Mouse (Mus musculus) left cerebral cortex, adult 8-10 months (tissue): ENCODE data around the gene Ciao1. TPM values are rescaled to one million over a fixed set of nuclear protein-coding genes. Genes with fewer than 3 reads are reported as not detected.
"Not testable (repeated sequence)": the region's sequence is repeated elsewhere in the genome, so short reads cannot be mapped to it uniquely, and the experiment has no call there.

Experiments used
- DNase-seq, 2 experiments: peaks; one replicate each; pipeline ENCODE4 v3.0.0; 2022; ENCODE audit warnings: low spot score in 2 of 2
- total RNA-seq, 4 experiments: library from RNA; stranded (reverse); gene quantifications; 2 replicates each; pipeline ENCODE4 v1.2.4; 2022

Ciao1 gene
- total RNA-seq, 4 experiments from 2014 or later = 75.5 to 84.2 (median 81.0) TPM

DNA sequence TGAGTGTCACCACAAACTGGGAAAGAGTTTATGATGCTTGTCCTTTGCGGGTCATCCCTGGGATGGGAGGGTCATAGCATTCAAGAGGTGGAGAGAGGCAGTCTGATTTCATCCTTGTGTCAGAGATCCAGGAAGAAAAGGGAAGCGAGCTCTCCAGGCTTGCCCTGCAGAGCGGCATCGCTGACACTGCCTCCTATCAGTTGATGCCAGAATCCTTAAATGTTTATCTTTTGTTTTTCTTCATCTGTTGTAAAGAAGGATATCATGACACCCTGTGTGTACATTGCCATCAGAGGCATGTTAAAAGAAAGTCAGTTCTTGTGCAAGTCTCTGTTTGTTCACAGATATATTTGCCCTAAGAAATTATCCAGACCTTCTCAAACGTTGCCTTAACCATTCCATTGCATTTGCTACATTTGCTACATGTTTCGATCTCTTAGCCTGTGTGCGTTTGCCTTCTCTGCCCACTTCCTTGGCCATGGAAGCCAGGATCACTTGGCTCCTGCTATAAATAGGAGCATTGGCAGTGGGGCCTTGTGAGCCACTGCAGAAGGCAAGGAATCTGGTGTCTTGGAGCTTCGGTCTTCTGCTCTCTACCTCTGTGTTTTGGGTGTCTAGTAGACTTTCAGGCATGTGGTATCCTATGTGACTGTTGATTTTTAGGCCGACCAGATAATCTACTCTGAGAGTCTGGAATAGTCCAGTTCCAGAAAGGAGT lies 2.8 kb upstream of the Ciao1 start:
- no peak for DNase-seq

DNA sequence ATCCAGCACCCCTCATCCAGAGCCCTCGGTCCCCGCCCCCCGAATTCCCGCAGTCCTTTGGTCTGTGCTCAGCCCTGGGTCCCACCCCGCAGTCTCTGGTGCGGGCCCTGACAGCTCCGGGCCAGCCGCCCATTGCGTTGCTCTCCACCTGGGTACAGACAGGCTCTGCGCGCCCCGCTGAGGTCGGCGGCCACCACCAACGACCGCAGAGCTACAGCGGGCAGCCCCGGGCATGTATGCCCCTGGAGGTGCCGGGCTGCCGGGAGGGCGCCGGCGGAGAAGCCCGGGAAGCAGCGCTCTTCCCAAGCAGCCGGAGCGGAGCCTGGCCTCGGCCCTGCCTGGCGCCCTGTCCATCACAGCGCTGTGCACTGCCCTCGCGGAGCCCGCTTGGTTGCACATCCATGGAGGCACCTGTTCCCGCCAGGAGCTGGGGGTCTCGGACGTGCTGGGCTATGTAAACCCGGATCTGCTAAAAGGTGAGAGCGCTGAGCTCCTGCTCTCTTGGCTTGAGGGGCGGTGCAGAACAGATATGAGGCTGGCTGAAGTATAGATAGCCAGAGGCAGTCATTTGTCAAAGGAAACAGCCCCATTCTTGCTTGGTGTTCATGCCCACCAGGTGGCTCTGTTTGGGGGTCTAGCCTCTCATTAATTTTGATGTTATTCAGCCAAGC lies 853 bp upstream of the Ciao1 start:
- peak; percentile 26 to 33 for DNase-seq

- DNase-seq = no peak
These were observed 7.6 kb downstream of the Ciao1 start for GRCm38 (mm10) chr2:127240065-127240464.

DNA sequence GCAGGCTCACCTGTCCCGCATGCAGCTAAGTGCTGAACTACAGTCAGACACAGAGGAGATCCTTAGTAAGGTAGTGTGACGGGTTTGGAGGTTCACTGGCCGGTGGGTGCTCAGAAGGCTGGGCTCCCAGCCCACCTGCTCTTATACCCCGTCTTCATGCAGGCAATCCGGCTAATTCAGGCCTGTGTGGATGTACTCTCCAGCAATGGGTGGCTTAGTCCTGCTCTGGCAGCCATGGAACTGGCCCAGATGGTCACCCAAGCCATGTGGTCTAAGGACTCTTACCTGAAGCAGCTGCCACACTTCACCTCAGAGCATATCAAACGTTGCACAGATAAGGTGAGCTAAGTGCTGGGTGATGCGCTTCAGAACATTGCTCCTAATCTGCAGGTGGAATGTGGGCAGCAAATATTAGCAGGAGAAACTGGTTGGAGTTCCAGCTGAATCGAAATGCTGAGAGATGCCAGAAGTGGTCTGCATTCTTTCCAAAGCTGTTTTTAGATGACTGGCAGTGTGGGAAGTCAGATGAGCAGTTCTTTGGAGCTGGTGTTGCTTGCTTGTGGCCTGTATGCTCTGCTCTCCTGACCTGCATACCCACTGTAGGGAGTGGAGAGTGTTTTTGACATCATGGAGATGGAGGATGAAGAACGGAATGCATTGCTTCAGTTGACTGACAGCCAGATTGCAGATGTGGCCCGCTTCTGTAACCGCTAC lies 9.6 kb downstream of the Ciao1 start:
- no peak for DNase-seq

GRCm38 (mm10) chr2:127225261-127225660 lies 22.4 kb downstream of the Ciao1 start:
- no peak for DNase-seq

DNA sequence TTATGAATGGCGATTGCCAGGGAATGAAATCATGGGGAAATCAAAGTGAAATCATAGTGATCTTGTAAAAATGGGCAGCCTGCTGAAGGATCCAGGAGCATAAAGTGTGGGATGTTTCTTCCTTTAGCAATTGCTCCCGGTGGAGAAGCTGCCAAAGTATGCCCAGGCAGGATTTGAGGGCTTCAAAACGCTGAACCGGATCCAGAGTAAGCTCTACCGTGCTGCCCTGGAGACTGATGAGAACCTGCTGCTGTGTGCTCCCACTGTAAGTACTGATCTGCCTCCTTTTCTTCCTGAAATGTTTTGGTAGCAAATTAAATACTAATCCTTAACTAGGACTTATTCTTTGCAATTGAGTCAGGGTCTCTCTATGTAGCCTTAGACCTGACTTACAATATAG lies 29.9 kb downstream of the Ciao1 start:
- no peak for DNase-seq

DNA sequence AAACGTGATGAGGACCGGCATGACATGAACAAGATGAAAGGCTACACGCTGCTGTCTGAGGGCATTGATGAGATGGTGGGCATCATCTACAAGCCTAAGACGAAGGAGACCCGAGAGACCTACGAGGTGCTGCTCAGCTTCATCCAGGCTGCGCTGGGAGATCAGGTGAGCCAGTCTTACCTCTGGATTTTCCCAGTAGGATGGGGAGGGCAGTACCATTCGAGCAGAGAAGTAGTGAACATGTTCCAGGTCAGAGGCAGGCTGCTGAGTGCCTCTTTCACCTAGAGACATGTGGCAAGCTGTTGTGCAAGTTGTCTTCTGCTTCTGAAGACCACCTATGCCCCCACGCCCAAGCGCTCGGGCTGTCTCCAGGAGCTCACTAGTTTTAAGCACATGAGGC lies 36.9 kb downstream of the Ciao1 start:
- no peak for DNase-seq

DNA sequence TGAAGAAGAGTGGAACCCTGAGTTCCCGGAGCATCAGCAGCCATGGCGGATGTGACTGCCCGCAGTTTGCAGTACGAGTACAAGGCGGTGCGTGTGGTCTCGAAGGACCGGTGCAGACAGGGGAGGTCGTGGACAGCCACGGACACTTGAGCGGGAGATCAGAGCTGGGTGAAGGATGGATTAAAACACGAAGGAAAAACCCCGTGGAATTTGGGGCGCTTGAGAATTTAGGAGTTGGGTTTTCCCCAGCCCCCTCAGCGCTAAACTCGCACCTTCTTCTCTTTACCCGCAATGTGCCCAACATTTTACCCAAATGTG lies 39.2 kb downstream of the Ciao1 start:
- no peak for DNase-seq

GRCm38 (mm10) chr2:127207547-127208451 lies 39.8 kb downstream of the Ciao1 start, which contains the start of the genes 1810024B03Rik and Snrnp200:
TSS of gene 1810024B03Rik (minus strand) at chr2:127208280.
TSS of gene Snrnp200 (plus strand) at chr2:127208386.
- DNase-seq = peak; percentile 91 to 94

GRCm38 (mm10) chr2:127206916-127207315 lies 40.7 kb downstream of the Ciao1 start:
- no peak for DNase-seq

DNA sequence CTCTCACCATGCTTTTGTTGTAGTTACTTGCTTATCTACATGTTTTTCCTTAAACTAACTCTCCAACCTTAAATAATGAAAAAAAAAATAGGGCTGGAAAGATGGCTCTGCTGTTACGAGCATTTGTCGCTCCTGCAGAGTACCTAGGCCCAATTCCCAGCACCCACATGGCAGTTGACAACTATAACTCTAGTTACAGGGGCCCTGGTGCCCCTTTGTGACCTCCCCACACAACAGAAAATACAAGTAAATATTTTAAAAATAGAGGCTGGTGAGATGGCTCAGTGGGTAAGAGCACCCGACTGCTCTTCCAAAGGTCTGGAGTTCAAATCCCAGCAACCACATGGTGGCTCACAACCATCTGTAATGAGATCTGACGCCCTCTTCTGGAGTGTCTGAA lies 41.7 kb downstream of the Ciao1 start:
- DNase-seq = not testable (repeated sequence)

GRCm38 (mm10) chr2:127204932-127205331 lies 42.7 kb downstream of the Ciao1 start:
- DNase-seq = peak in 1 of 2 experiments; percentile 23

Other genes starting within 250 kb of the Ciao1 start
- 10 to 100 TPM; 11.6 to 12.2 (median 11.8) TPM for gene Ap4e1, start 239.1 kb downstream of the Ciao1 start, total RNA-seq
- gene Blvra, start 177.2 kb downstream of the Ciao1 start, total RNA-seq = 10 to 100 TPM; 26.2 to 32.0 (median 29.1) TPM
- 1 to 10 TPM; 1.6 to 3.5 (median 3.1) TPM for gene Ncaph, start 113.9 kb downstream of the Ciao1 start, total RNA-seq
- gene Itpripl1, start 104.4 kb downstream of the Ciao1 start, total RNA-seq = 1 to 10 TPM; 1.9 to 5.1 (median 3.6) TPM
- 1 to 10 TPM in 2 of 4 experiments, under 1 TPM in 2; 0.75 to 1.4 (median 1.1) TPM for gene 1810024B03Rik, start 39.5 kb downstream of the Ciao1 start, total RNA-seq
- 10 to 100 TPM; 87.6 to 94.2 (median 90.7) TPM for gene Snrnp200, start 39.4 kb downstream of the Ciao1 start, total RNA-seq
- gene Tmem127, start 92 bp upstream of the Ciao1 start, total RNA-seq = 10 to 100 TPM; 71.7 to 82.1 (median 77.1) TPM
- 100 to 1,000 TPM in 2 of 4 experiments, 10 to 100 TPM in 2; 92.3 to 106 (median 97.9) TPM for gene Stard7, start 22.4 kb upstream of the Ciao1 start, total RNA-seq
- gene Dusp2, start 88.3 kb upstream of the Ciao1 start, total RNA-seq = 1 to 10 TPM; 2.4 to 3.3 (median 2.5) TPM
- not detected for gene Astl, start 90.8 kb upstream of the Ciao1 start, total RNA-seq
- gene Adra2b, start 115.4 kb upstream of the Ciao1 start, total RNA-seq = 1 to 10 TPM in 2 of 4 experiments, under 1 TPM in 2; 0.96 to 1.2 (median 1.0) TPM
- gene Gpat2, start 177.4 kb upstream of the Ciao1 start, total RNA-seq = under 1 TPM; 0.27 to 0.63 (median 0.39) TPM
- 10 to 100 TPM; 19.1 to 24.8 (median 21.9) TPM for gene Fahd2a, start 196.7 kb upstream of the Ciao1 start, total RNA-seq